Mouse (Mus musculus): ENCODE results near the gene Asxl1.

The Asxl1 gene

GRCm38 (mm10) chr2:153345454-153346220 lies at the start of gene Asxl1:
Gene Asxl1, plus strand, starts transcription at chr2:153345829.
- peak; percentile 99 for DNase-seq (ENCODE audit: low spot score)

GRCm38 (mm10) chr2:153297771-153298170 lies 47.9 kb upstream of the Asxl1 start:
- DNase-seq (ENCODE audit: low spot score): no peak

- DNase-seq (ENCODE audit: low spot score): no peak
These were observed 47.2 kb upstream of the Asxl1 start for GRCm38 (mm10) chr2:153298460-153298859.

GRCm38 (mm10) chr2:153298863-153299262 lies 46.8 kb upstream of the Asxl1 start:
- DNase-seq (ENCODE audit: low spot score): no peak

GRCm38 (mm10) chr2:153301123-153301522 lies 44.5 kb upstream of the Asxl1 start:
- no peak for DNase-seq (ENCODE audit: low spot score)

GRCm38 (mm10) chr2:153305240-153305639 lies 40.4 kb upstream of the Asxl1 start:
- no peak for DNase-seq (ENCODE audit: low spot score)

GRCm38 (mm10) chr2:153308586-153308985 lies 37.0 kb upstream of the Asxl1 start:
- DNase-seq (ENCODE audit: low spot score): no peak

GRCm38 (mm10) chr2:153309106-153309505 lies 36.5 kb upstream of the Asxl1 start:
- DNase-seq (ENCODE audit: low spot score): no peak

GRCm38 (mm10) chr2:153310228-153310627 lies 35.4 kb upstream of the Asxl1 start:
- DNase-seq (ENCODE audit: low spot score): no peak

GRCm38 (mm10) chr2:153312884-153313283 lies 32.7 kb upstream of the Asxl1 start:
- no peak for DNase-seq (ENCODE audit: low spot score)

GRCm38 (mm10) chr2:153318408-153318807 lies 27.2 kb upstream of the Asxl1 start:
- DNase-seq (ENCODE audit: low spot score): no peak

- no peak for DNase-seq (ENCODE audit: low spot score)
These were observed 26.5 kb upstream of the Asxl1 start for GRCm38 (mm10) chr2:153319036-153319643.

GRCm38 (mm10) chr2:153325706-153326376 lies 19.8 kb upstream of the Asxl1 start:
- DNase-seq (ENCODE audit: low spot score): no peak

GRCm38 (mm10) chr2:153332271-153332670 lies 13.4 kb upstream of the Asxl1 start:
- no peak for DNase-seq (ENCODE audit: low spot score)

GRCm38 (mm10) chr2:153332981-153333380 lies 12.6 kb upstream of the Asxl1 start:
- no peak for DNase-seq (ENCODE audit: low spot score)

GRCm38 (mm10) chr2:153333822-153334232 lies 11.8 kb upstream of the Asxl1 start:
- no peak for DNase-seq (ENCODE audit: low spot score)

- DNase-seq (ENCODE audit: low spot score): no peak
These were observed 11.3 kb upstream of the Asxl1 start for GRCm38 (mm10) chr2:153334281-153334680.

GRCm38 (mm10) chr2:153336117-153336516 lies 9.5 kb upstream of the Asxl1 start:
- no peak for DNase-seq (ENCODE audit: low spot score)

GRCm38 (mm10) chr2:153338361-153339350 lies 7.0 kb upstream of the Asxl1 start:
- no peak for DNase-seq (ENCODE audit: low spot score)

GRCm38 (mm10) chr2:153342166-153342565 lies 3.5 kb upstream of the Asxl1 start:
- no peak for DNase-seq (ENCODE audit: low spot score)

GRCm38 (mm10) chr2:153342602-153343001 lies 3.0 kb upstream of the Asxl1 start:
- DNase-seq (ENCODE audit: low spot score): no peak

GRCm38 (mm10) chr2:153343191-153343590 lies 2.4 kb upstream of the Asxl1 start:
- no peak for DNase-seq (ENCODE audit: low spot score)
